Mouse (Mus musculus): ENCODE measurements around the gene Kiss1r.

The Kiss1r gene

GRCm38 (mm10) chr10:79924998-79925784 lies 8.4 kb downstream of the Kiss1r start:
- peak; percentile 82 for DNase-seq (ENCODE audit: low read depth, low spot score)

- DNase-seq (ENCODE audit: low read depth, low spot score): no peak
Observed at GRCm38 (mm10) chr10:79925785-79926490, 9.2 kb downstream of the Kiss1r start.

- DNase-seq (ENCODE audit: low read depth, low spot score): peak; percentile 62
Observed at GRCm38 (mm10) chr10:79926491-79927323, 9.9 kb downstream of the Kiss1r start, which contains the start of gene Arid3a. TSS of gene Arid3a (plus strand) at chr10:79927043.

GRCm38 (mm10) chr10:79927324-79928029 lies 10.7 kb downstream of the Kiss1r start:
- DNase-seq (ENCODE audit: low read depth, low spot score): no peak

GRCm38 (mm10) chr10:79928030-79928694 lies 11.4 kb downstream of the Kiss1r start:
- no peak for DNase-seq (ENCODE audit: low read depth, low spot score)

- no peak for DNase-seq (ENCODE audit: low read depth, low spot score)
Observed at GRCm38 (mm10) chr10:79928907-79929701, 12.3 kb downstream of the Kiss1r start.

GRCm38 (mm10) chr10:79929967-79930825 lies 13.4 kb downstream of the Kiss1r start:
- DNase-seq (ENCODE audit: low read depth, low spot score): no peak

GRCm38 (mm10) chr10:79930826-79931186 lies 14.0 kb downstream of the Kiss1r start:
- no peak for DNase-seq (ENCODE audit: low read depth, low spot score)

GRCm38 (mm10) chr10:79931797-79932196 lies 15.0 kb downstream of the Kiss1r start:
- no peak for DNase-seq (ENCODE audit: low read depth, low spot score)

- DNase-seq (ENCODE audit: low read depth, low spot score): no peak
Observed at GRCm38 (mm10) chr10:79932736-79933135, 16.0 kb downstream of the Kiss1r start.

- DNase-seq (ENCODE audit: low read depth, low spot score): no peak
Observed at GRCm38 (mm10) chr10:79933145-79933679, 16.4 kb downstream of the Kiss1r start.

- DNase-seq (ENCODE audit: low read depth, low spot score): no peak
Observed at GRCm38 (mm10) chr10:79933861-79934260, 17.1 kb downstream of the Kiss1r start.

GRCm38 (mm10) chr10:79934272-79934721 lies 17.5 kb downstream of the Kiss1r start:
- no peak for DNase-seq (ENCODE audit: low read depth, low spot score)

GRCm38 (mm10) chr10:79934794-79935569 lies 18.2 kb downstream of the Kiss1r start:
- DNase-seq (ENCODE audit: low read depth, low spot score): no peak

- no peak for DNase-seq (ENCODE audit: low read depth, low spot score)
Observed at GRCm38 (mm10) chr10:79936284-79936910, 19.6 kb downstream of the Kiss1r start.

- no peak for DNase-seq (ENCODE audit: low read depth, low spot score)
Observed at GRCm38 (mm10) chr10:79936911-79937441, 20.2 kb downstream of the Kiss1r start.
